Mouse (Mus musculus): ENCODE measurements around the gene Abcd3. TPM values are rescaled to one million over a fixed set of nuclear protein-coding genes. Genes with fewer than 3 reads are reported as not detected.

Abcd3 gene
- total RNA-seq (2014; rRNA removed; ENCODE audit: low replicate concordance), result 32.0 and 43.5 TPM in 2 replicates
- 61.2 and 65.9 TPM in 2 replicates for polyA plus RNA-seq (2015; fragmentation: Nextera tagmentation; extraction: Ambion mirVana)

GRCm38 (mm10) chr3:121814877-121815548 is at the start of gene Abcd3:
Abcd3 (minus strand) TSS chr3:121815302.
- WGBS, result under 1% methylated on average over 67 of the region's 99 CpGs
- ATAC-seq (ENCODE audit: insufficient read depth, low read depth) (peak; percentile 89), DNase-seq (ENCODE audit: low spot score) (peak; percentile 82)
- Histone ChIP-seq H3K4me3 (ENCODE audit: low read depth, low read length) (peak within 1 kb of the TSS; percentile 85), H3K9ac (replicated peaks; ENCODE audit: low read depth, low read length) (peak within 1 kb of the TSS; percentile 92), H3K36me3 (replicated peaks; ENCODE audit: control insufficient read depth, insufficient read depth, low read length) (no peaks in the 10 kb centered on the region), H3K27ac (ENCODE audit: low read depth) (peak within 1 kb of the TSS; percentile 97), H3K4me1 (ENCODE audit: control insufficient read depth, insufficient read depth) (peaks cover 9% of the 10 kb centered on the region), H3K27me3 (ENCODE audit: control insufficient read depth, insufficient read depth, low read length) (no peaks in the 10 kb centered on the region), H3K9me3 (replicated peaks; ENCODE audit: control insufficient read depth, low read length) (no peaks in the 10 kb centered on the region), H3K4me2 (ENCODE audit: low read depth, low read length) (peak within 1 kb of the TSS; percentile 78)
- TF ChIP-seq CTCF (IDR thresholded peaks at IDR 0.05; ENCODE audit: low read depth) (no peak), EP300 (IDR thresholded peaks at IDR 0.05; ENCODE audit: low read depth) (no peak)

GRCm38 (mm10) chr3:121859142-121859541 is 44.0 kb upstream of the Abcd3 start:
- no peak for ATAC-seq (ENCODE audit: insufficient read depth, low read depth)
- H3K27me3 ChIP-seq (ENCODE audit: control insufficient read depth, insufficient read depth, low read length), result 0 out of 2 replicates have a peak, but pooled peaks cover 4% of the 10 kb centered on the region
- no peak overlapping the region for H3K9ac ChIP-seq (replicated peaks; ENCODE audit: low read depth, low read length)
- H3K4me3 ChIP-seq (ENCODE audit: low read depth, low read length), result no peak overlapping the region
- H3K4me2 ChIP-seq (ENCODE audit: low read depth, low read length), result no peak overlapping the region
- H3K4me1 ChIP-seq (ENCODE audit: control insufficient read depth, insufficient read depth), result no peaks in the 10 kb centered on the region
- 32% methylated on average over 5 of the region's 5 CpGs for WGBS
- no peak for TF ChIP-seq CTCF (IDR thresholded peaks at IDR 0.05; ENCODE audit: low read depth)
- TF ChIP-seq EP300 (IDR thresholded peaks at IDR 0.05; ENCODE audit: low read depth), result no peak
- no peak overlapping the region for H3K27ac ChIP-seq (ENCODE audit: low read depth)
- no peaks in the 10 kb centered on the region for H3K36me3 ChIP-seq (replicated peaks; ENCODE audit: control insufficient read depth, insufficient read depth, low read length)
- H3K9me3 ChIP-seq (replicated peaks; ENCODE audit: control insufficient read depth, low read length), result no peaks in the 10 kb centered on the region
- DNase-seq (ENCODE audit: low spot score), result no peak

GRCm38 (mm10) chr3:121856131-121856530 is 41.0 kb upstream of the Abcd3 start:
- Histone ChIP-seq H3K4me1 (ENCODE audit: control insufficient read depth, insufficient read depth) (no peaks in the 10 kb centered on the region), H3K9ac (replicated peaks; ENCODE audit: low read depth, low read length) (no peak overlapping the region), H3K27ac (ENCODE audit: low read depth) (no peak overlapping the region), H3K27me3 (ENCODE audit: control insufficient read depth, insufficient read depth, low read length) (0 out of 2 replicates have a peak, but pooled peaks cover 4% of the 10 kb centered on the region), H3K9me3 (replicated peaks; ENCODE audit: control insufficient read depth, low read length) (no peaks in the 10 kb centered on the region), H3K36me3 (replicated peaks; ENCODE audit: control insufficient read depth, insufficient read depth, low read length) (no peaks in the 10 kb centered on the region), H3K4me3 (ENCODE audit: low read depth, low read length) (no peak overlapping the region), H3K4me2 (ENCODE audit: low read depth, low read length) (no peak overlapping the region)
- DNase-seq (ENCODE audit: low spot score), result no peak
- WGBS, result 93% methylated on average over 4 of the region's 4 CpGs
- ATAC-seq (ENCODE audit: insufficient read depth, low read depth), result no peak
- TF ChIP-seq EP300 (IDR thresholded peaks at IDR 0.05; ENCODE audit: low read depth), result no peak
- TF ChIP-seq CTCF (IDR thresholded peaks at IDR 0.05; ENCODE audit: low read depth), result no peak

GRCm38 (mm10) chr3:121853781-121854520 is 38.8 kb upstream of the Abcd3 start:
- no peak for ATAC-seq (ENCODE audit: insufficient read depth, low read depth)
- H3K4me3 ChIP-seq (ENCODE audit: low read depth, low read length), result no peak overlapping the region

GRCm38 (mm10) chr3:121852074-121852826 is 37.1 kb upstream of the Abcd3 start:
- Histone ChIP-seq H3K4me3 (ENCODE audit: low read depth, low read length) (no peak overlapping the region), H3K36me3 (replicated peaks; ENCODE audit: control insufficient read depth, insufficient read depth, low read length) (no peaks in the 10 kb centered on the region), H3K9me3 (replicated peaks; ENCODE audit: control insufficient read depth, low read length) (no peaks in the 10 kb centered on the region), H3K4me1 (ENCODE audit: control insufficient read depth, insufficient read depth) (no peaks in the 10 kb centered on the region), H3K27ac (ENCODE audit: low read depth) (no peak overlapping the region), H3K9ac (replicated peaks; ENCODE audit: low read depth, low read length) (no peak overlapping the region), H3K4me2 (ENCODE audit: low read depth, low read length) (no peak overlapping the region), H3K27me3 (ENCODE audit: control insufficient read depth, insufficient read depth, low read length) (no peaks in the 10 kb centered on the region)
- ATAC-seq (ENCODE audit: insufficient read depth, low read depth) (no peak), DNase-seq (ENCODE audit: low spot score) (no peak)
- TF ChIP-seq CTCF (IDR thresholded peaks at IDR 0.05; ENCODE audit: low read depth) (no peak), EP300 (IDR thresholded peaks at IDR 0.05; ENCODE audit: low read depth) (no peak)
- WGBS, result 62% methylated on average over 4 of the region's 4 CpGs

More at GRCm38 (mm10) chr3:121853781-121854520, 38.8 kb upstream of the Abcd3 start:
- Histone ChIP-seq H3K4me1 (ENCODE audit: control insufficient read depth, insufficient read depth) (no peaks in the 10 kb centered on the region), H3K9me3 (replicated peaks; ENCODE audit: control insufficient read depth, low read length) (no peaks in the 10 kb centered on the region), H3K4me2 (ENCODE audit: low read depth, low read length) (no peak overlapping the region), H3K27ac (ENCODE audit: low read depth) (no peak overlapping the region), H3K27me3 (ENCODE audit: control insufficient read depth, insufficient read depth, low read length) (0 out of 2 replicates have a peak, but pooled peaks cover 4% of the 10 kb centered on the region), H3K36me3 (replicated peaks; ENCODE audit: control insufficient read depth, insufficient read depth, low read length) (no peaks in the 10 kb centered on the region), H3K9ac (replicated peaks; ENCODE audit: low read depth, low read length) (no peak overlapping the region)
- no peak for DNase-seq (ENCODE audit: low spot score)
- 61% methylated on average over 5 of the region's 5 CpGs for WGBS
- TF ChIP-seq CTCF (IDR thresholded peaks at IDR 0.05; ENCODE audit: low read depth) (no peak), EP300 (IDR thresholded peaks at IDR 0.05; ENCODE audit: low read depth) (no peak)
